Mouse (Mus musculus) heart, postnatal 10 days (tissue): Measurements from ENCODE around the gene Cfap70. TPM values are rescaled to one million over a fixed set of nuclear protein-coding genes. Genes with fewer than 3 reads are reported as not detected.

Source experiments
- DNase-seq, 2 experiments: peaks; one replicate each; pipeline ENCODE4 v3.0.0; 2021
- intact Hi-C: fragments of 180-260 bp; cut with DNase I; formaldehyde crosslinking; loops from one replicate; pipeline ENCODE4 v1.15.1; 2025
- total RNA-seq, 2 experiments: library from RNA; stranded (reverse); gene quantifications; 2 replicates each; pipeline ENCODE4 v1.2.3; 2021

Gene Cfap70
- total RNA-seq, 2 experiments from 2014 or later: 0.77 TPM; not detected in 1

DNA sequence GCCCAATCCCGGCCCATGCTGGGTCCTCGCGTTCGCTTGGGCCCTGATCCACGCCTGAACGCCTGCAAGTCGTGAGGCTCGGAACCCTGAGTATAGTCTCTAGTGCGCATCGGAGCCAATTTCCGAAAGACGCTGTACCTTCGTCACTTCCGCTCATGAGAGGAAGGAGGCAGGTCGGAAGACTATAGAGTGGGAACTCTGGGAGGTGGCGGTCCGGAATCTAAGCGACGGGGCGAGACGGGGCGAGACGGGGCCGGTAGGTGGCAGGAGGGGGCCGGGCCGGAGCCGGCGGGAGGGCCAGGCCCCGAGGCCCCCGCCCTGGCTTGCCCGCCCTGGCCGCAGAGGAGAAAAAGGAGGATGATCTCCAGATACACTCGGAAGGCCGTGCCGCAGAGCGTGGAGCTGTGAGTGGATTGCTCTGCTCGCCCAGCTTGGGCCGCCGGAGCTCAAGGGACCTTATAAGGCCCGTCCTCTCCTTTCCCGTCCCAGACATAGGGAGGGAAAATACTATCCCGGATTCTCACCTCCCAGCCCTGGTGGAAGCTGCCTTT lies 104.0 kb downstream of the Cfap70 start, which contains the start of the genes Ecd and Fam149b:
Gene Ecd (minus strand): TSS at position 131 of the 551 bp plus-strand sequence.
Gene Fam149b (plus strand): TSS at position 172 of the 551 bp plus-strand sequence.
- intact Hi-C loops: no loop called here
- DNase-seq: peak; percentile 96 to 98

DNA sequence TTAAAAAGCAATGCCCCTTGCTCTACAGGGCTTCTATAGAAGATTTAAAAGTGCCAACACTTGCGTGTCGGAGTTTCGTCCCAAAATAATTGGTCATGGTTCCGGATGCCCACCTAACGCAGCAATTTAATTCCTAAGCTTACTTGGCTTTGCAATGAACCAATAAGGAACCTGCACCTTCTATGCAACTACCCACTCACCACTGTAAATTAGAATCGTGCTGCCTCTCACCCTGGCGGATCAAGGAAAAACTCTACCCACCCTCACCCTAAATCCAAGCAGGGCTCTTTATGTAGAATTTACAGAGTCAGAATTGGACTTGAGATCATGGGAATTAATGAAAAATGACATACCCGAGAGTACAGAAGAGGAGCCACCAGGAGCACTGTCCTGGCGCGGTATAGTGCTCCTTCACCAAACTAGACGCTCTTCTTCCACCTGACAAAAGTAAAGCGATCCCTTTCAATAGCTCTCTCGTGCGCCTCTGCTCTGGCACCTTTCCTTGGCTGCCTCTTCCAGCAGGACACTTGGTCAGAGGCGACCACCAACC lies 104.5 kb downstream of the Cfap70 start:
- intact Hi-C loops: no loop called here
- no peak for DNase-seq

- intact Hi-C loops: no loop called here
Measured at GRCm38 (mm10) chr14:20345885-20346284, 106.1 kb downstream of the Cfap70 start.

More at GRCm38 (mm10) chr14:20345885-20346284, 106.1 kb downstream of the Cfap70 start:
- no peak for DNase-seq

Other genes starting within 250 kb of the Cfap70 start
- not detected for gene Kcnk16, start 183.0 kb downstream of the Cfap70 start, total RNA-seq
- gene Nudt13, start 157.5 kb downstream of the Cfap70 start, total RNA-seq: 10 to 100 TPM; 23.3 to 27.0 TPM
- 10 to 100 TPM; 31.4 to 31.8 TPM for gene Ecd, start 104.1 kb downstream of the Cfap70 start, total RNA-seq
- 10 to 100 TPM; 33.9 to 34.6 TPM for gene Fam149b, start 104.1 kb downstream of the Cfap70 start, total RNA-seq
- gene Dnajc9, start 63.3 kb downstream of the Cfap70 start, total RNA-seq: 10 to 100 TPM; 19.7 to 24.5 TPM
- 10 to 100 TPM; 71.5 to 72.4 TPM for gene Mrps16, start 58.6 kb downstream of the Cfap70 start, total RNA-seq
- 10 to 100 TPM; 61.5 to 66.1 TPM for gene Anxa7, start 27.9 kb upstream of the Cfap70 start, total RNA-seq
- under 1 TPM; 0.60 to 0.69 TPM for gene Mss51, start 44.7 kb upstream of the Cfap70 start, total RNA-seq
- gene Ppp3cb, start 94.3 kb upstream of the Cfap70 start, total RNA-seq: 10 to 100 TPM; 67.4 to 70.1 TPM
- gene Usp54, start 188.8 kb upstream of the Cfap70 start, total RNA-seq: 10 to 100 TPM; 12.9 to 14.0 TPM
- 1 to 10 TPM; 1.1 to 2.1 TPM for gene Myoz1, start 204.3 kb upstream of the Cfap70 start, total RNA-seq
- gene Synpo2l, start 216.1 kb upstream of the Cfap70 start, total RNA-seq: 100 to 1,000 TPM; 164 to 213 TPM
- gene Sec24c, start 222.1 kb upstream of the Cfap70 start, total RNA-seq: 100 to 1,000 TPM; 103 to 105 TPM
- 10 to 100 TPM; 11.1 to 11.6 TPM for gene Fut11, start 242.7 kb upstream of the Cfap70 start, total RNA-seq